Mouse (Mus musculus) testis, adult 2 months (tissue): ENCODE measurements around the gene Fig4. TPM values are rescaled to one million over a fixed set of nuclear protein-coding genes. Genes with fewer than 3 reads are reported as not detected.

Experiments used
- H3K27ac ChIP-seq: fragments of 200-500 bp; 2 replicates; pipeline ENCODE4 v1.5.1; 2012; ENCODE audit warnings: low read depth, low read length; ENCODE audit not compliant: control insufficient read depth, insufficient read depth
- H3K27me3 ChIP-seq: fragments of 200-500 bp; 2 replicates; pipeline ENCODE4 v1.6.1; 2012; ENCODE audit warnings: mild to moderate bottlenecking, low read length, moderate library complexity; ENCODE audit not compliant: control insufficient read depth, insufficient read depth
- H3K36me3 ChIP-seq: fragments of 200-500 bp; 2 replicates; pipeline ENCODE4 v1.6.1; 2012; ENCODE audit warnings: mild to moderate bottlenecking, low read length; ENCODE audit not compliant: control insufficient read depth, insufficient read depth
- H3K4me1 ChIP-seq: fragments of 200-500 bp; 2 replicates; pipeline ENCODE4 v1.6.1; 2012; ENCODE audit warnings: low read length; ENCODE audit not compliant: control insufficient read depth, insufficient read depth
- H3K4me3 ChIP-seq: fragments of 200-500 bp; 2 replicates; pipeline ENCODE4 v1.5.1; 2012; ENCODE audit warnings: low read depth, mild to moderate bottlenecking, low read length, moderate library complexity, mixed read lengths; ENCODE audit not compliant: control insufficient read depth
- CTCF ChIP-seq: fragments of 200-500 bp; IDR thresholded peaks from 2 replicates; pipeline ENCODE4 v1.5.1; 2012; ENCODE audit warnings: low read depth, mild to moderate bottlenecking, inconsistent platforms, low read length, moderate library complexity; ENCODE audit not compliant: control insufficient read depth, insufficient read depth, insufficient replicate concordance
- POLR2A ChIP-seq: fragments of 200-500 bp; IDR thresholded peaks from 2 replicates; pipeline ENCODE4 v1.6.1; 2012; ENCODE audit warnings: low read depth, mild to moderate bottlenecking, inconsistent platforms, low read length, moderate library complexity; ENCODE audit not compliant: control insufficient read depth
- polyA plus RNA-seq: library from polyadenylated mRNA; depleted of rRNA; stranded (reverse); fragments of >200 nt; gene quantifications from 2 replicates; pipeline ENCODE4 v1.2.3, GENCODE M21; 2012

Gene Fig4
- polyA plus RNA-seq, 1 experiment, result 10.3 TPM

- H3K4me3 ChIP-seq, result no peak overlapping the region
- no peaks in the 10 kb centered on the region; the same call in 1 of the 2 replicates for H3K4me1 ChIP-seq
- H3K36me3 ChIP-seq, result no peaks in the 10 kb centered on the region
- H3K27ac ChIP-seq, result no peak overlapping the region
- TF ChIP-seq POLR2A (no peak), CTCF (no peak)
- no peaks in the 10 kb centered on the region for H3K27me3 ChIP-seq
These were observed 105.3 kb downstream of the Fig4 start for GRCm38 (mm10) chr10:41197788-41198187.

GRCm38 (mm10) chr10:41196295-41196694 is 106.8 kb downstream of the Fig4 start:
- TF ChIP-seq POLR2A (no peak), CTCF (no peak)
- no peak overlapping the region for H3K4me3 ChIP-seq
- no peak overlapping the region for H3K27ac ChIP-seq
- no peaks in the 10 kb centered on the region for H3K36me3 ChIP-seq
- H3K27me3 ChIP-seq, result no peaks in the 10 kb centered on the region
- no peaks in the 10 kb centered on the region; the same call in 1 of the 2 replicates for H3K4me1 ChIP-seq

GRCm38 (mm10) chr10:41189392-41189791 is 113.7 kb downstream of the Fig4 start:
- TF ChIP-seq CTCF, result no peak
- TF ChIP-seq POLR2A, result no peak
- no peaks in the 10 kb centered on the region for H3K27me3 ChIP-seq

GRCm38 (mm10) chr10:41183975-41184374 is 119.1 kb downstream of the Fig4 start:
- no peak overlapping the region for H3K4me3 ChIP-seq
- H3K36me3 ChIP-seq, result no peaks in the 10 kb centered on the region
- H3K27ac ChIP-seq, result no peak overlapping the region
- TF ChIP-seq POLR2A (no peak), CTCF (no peak)
- H3K4me1 ChIP-seq, result no peaks in the 10 kb centered on the region
- H3K27me3 ChIP-seq, result no peaks in the 10 kb centered on the region

More at GRCm38 (mm10) chr10:41189392-41189791, 113.7 kb downstream of the Fig4 start:
- H3K36me3 ChIP-seq, result no peaks in the 10 kb centered on the region
- H3K4me1 ChIP-seq, result no peaks in the 10 kb centered on the region
- no peak overlapping the region for H3K27ac ChIP-seq
- H3K4me3 ChIP-seq, result no peak overlapping the region

GRCm38 (mm10) chr10:41182644-41183043 is 120.4 kb downstream of the Fig4 start:
- Histone ChIP-seq H3K36me3 (no peaks in the 10 kb centered on the region), H3K4me3 (no peak overlapping the region), H3K27ac (no peak overlapping the region), H3K4me1 (no peaks in the 10 kb centered on the region), H3K27me3 (no peaks in the 10 kb centered on the region)
- TF ChIP-seq POLR2A (no peak), CTCF (no peak)

GRCm38 (mm10) chr10:41166141-41166540 is 136.9 kb downstream of the Fig4 start:
- no peak overlapping the region for H3K4me3 ChIP-seq
- H3K27me3 ChIP-seq, result no peaks in the 10 kb centered on the region
- no peak overlapping the region for H3K27ac ChIP-seq
- no peaks in the 10 kb centered on the region for H3K36me3 ChIP-seq
- no peak for TF ChIP-seq POLR2A
- TF ChIP-seq CTCF, result no peak
- H3K4me1 ChIP-seq, result no peaks in the 10 kb centered on the region

- Histone ChIP-seq H3K4me3 (no peak overlapping the region), H3K27ac (no peak overlapping the region), H3K4me1 (no peaks in the 10 kb centered on the region), H3K27me3 (no peaks in the 10 kb centered on the region), H3K36me3 (no peaks in the 10 kb centered on the region)
- TF ChIP-seq CTCF, result no peak
- TF ChIP-seq POLR2A, result no peak
These were observed 140.0 kb downstream of the Fig4 start for GRCm38 (mm10) chr10:41163108-41163507.

- no peak for TF ChIP-seq CTCF
- no peak for TF ChIP-seq POLR2A
- H3K27ac ChIP-seq, result no peak overlapping the region
- no peaks in the 10 kb centered on the region for H3K27me3 ChIP-seq
- H3K4me1 ChIP-seq, result no peaks in the 10 kb centered on the region
- no peaks in the 10 kb centered on the region for H3K36me3 ChIP-seq
- H3K4me3 ChIP-seq, result no peak overlapping the region
These were observed 145.8 kb downstream of the Fig4 start for GRCm38 (mm10) chr10:41157296-41157695.
